Mouse (Mus musculus) cerebellum, adult 2 months (tissue): ENCODE results near the gene Pdcd2l. TPM values are rescaled to one million over a fixed set of nuclear protein-coding genes. Genes with fewer than 3 reads are reported as not detected.
"Not testable (repeated sequence)": the region's sequence is repeated elsewhere in the genome, so short reads cannot be mapped to it uniquely, and the experiment has no call there.

ENCODE experiments used
- DNase-seq, 2 experiments: peaks; one replicate each; pipeline ENCODE4 v3.0.0; 2021
- H3K27ac ChIP-seq: fragments of 200-500 bp; 2 replicates; pipeline ENCODE4 v1.5.1; 2012; ENCODE audit warnings: low read length, control low read depth, inconsistent platforms; ENCODE audit not compliant: insufficient read depth
- H3K27me3 ChIP-seq: fragments of 200-500 bp; 2 replicates; pipeline ENCODE4 v1.6.1; 2012; ENCODE audit warnings: inconsistent platforms, mild to moderate bottlenecking, low read length, moderate library complexity; ENCODE audit not compliant: control insufficient read depth, insufficient read depth
- H3K4me1 ChIP-seq: fragments of 200-500 bp; 2 replicates; pipeline ENCODE4 v1.6.1; 2011; ENCODE audit warnings: low read length; ENCODE audit not compliant: control insufficient read depth, insufficient read depth
- H3K4me3 ChIP-seq: fragments of 200-500 bp; replicated peaks from 2 replicates; pipeline ENCODE3; 2011; ENCODE audit warnings: mild to moderate bottlenecking, low read depth, low read length, control low read depth; ENCODE audit not compliant: insufficient read depth
- CTCF ChIP-seq: fragments of 200-500 bp; IDR thresholded peaks from 2 replicates; pipeline ENCODE4 v1.5.1; 2011; ENCODE audit warnings: low read depth, mild to moderate bottlenecking, control low read depth, low read length, moderate library complexity, borderline replicate concordance; ENCODE audit not compliant: insufficient read depth
- POLR2A ChIP-seq: fragments of 200-500 bp; IDR thresholded peaks from 2 replicates; pipeline ENCODE4 v1.6.1; 2011; ENCODE audit warnings: low read length, control low read depth, borderline replicate concordance; ENCODE audit not compliant: insufficient read depth
- WGBS: fragments of 180-500 bp; shearing (Covaris S2); methylation state at CpG from one replicate; pipeline ENCODE4 v1.1.7; 2018; 5-methylcytosine and 5-hydroxymethylcytosine counted together
- polyA plus RNA-seq: library from polyadenylated mRNA; depleted of rRNA; stranded (reverse); fragments of >200 nt; gene quantifications from 2 replicates; pipeline ENCODE4 v1.2.3, GENCODE M21; 2012

The Pdcd2l gene
- polyA plus RNA-seq, 1 experiment = 40.0 TPM

DNA sequence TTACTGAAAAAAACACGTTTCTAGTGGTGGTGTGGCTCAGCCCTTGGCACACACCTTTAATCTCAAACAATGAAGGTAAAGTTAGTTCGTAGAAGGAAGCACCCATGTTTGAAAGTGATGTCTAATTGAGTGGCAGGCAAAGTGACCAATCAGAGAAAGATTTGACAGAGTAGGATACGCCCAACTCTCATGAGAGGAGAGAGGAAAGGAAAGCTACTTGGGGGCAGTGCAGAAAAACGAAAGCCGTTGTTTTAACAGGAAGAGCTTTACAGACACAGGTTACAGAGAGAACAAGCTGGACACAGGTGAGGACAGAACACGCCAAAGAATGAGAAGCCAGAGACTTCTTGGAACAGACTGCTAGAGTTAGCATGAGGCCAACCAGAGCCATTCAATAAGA is 9.9 kb upstream of the Pdcd2l start:
- H3K4me3 ChIP-seq = no peak overlapping the region
- DNase-seq = no peak

DNA sequence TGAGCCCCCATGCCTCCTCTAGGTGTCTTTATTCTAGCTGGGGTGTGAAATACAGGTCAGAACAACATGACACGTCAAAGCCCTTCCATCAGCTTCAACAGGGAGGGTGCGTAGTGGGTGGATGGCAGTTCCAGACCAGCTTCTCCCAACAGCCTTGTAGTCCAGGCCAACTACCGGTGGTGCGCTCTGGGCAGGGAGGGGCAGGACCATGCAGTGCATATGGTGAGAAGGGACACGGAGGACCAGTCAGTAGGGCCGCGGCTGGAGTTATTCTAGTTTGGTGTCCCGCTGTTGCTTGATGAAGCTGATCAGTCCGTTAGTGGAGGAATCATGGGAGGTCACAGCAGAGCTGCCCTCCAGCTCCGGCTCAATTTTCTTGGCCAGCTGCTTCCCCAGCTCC is 5.7 kb upstream of the Pdcd2l start:
- WGBS = 81% methylated on average over 10 of the region's 10 CpGs

More for the DNA sequence above, 9.9 kb upstream of the Pdcd2l start:
- Histone ChIP-seq H3K4me1 (no peaks in the 10 kb centered on the region), H3K27ac (no peak overlapping the region), H3K27me3 (no peaks in the 10 kb centered on the region)
- 93% methylated on average over 6 of the region's 6 CpGs for WGBS
- no peak for TF ChIP-seq CTCF
- no peak for TF ChIP-seq POLR2A

DNA sequence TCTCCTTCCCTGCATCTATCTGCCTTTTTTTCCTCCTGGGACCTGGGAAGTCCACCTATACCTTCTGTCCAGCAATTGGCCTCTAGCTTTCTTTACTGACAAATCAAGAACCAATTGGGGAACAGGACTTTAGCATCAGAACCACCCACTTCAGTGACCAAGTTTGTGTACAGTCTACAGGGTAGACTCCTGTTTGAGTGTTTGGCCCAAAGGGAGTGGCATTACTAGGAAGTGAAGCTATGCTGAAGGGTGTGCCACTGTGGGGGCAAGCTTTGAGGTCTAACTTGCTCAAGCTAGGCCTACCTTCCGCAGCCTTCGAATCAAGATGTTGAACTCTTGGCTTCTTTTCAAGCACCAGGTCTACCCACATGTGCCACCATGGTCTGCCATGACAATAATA is 4.4 kb upstream of the Pdcd2l start:
- H3K27ac ChIP-seq = no peak overlapping the region
- H3K4me1 ChIP-seq = no peaks in the 10 kb centered on the region
- 97% methylated on average over 2 of the region's 2 CpGs for whole genome bisulfite sequencing
- no peaks in the 10 kb centered on the region for H3K27me3 ChIP-seq
- H3K4me3 ChIP-seq = no peak overlapping the region
- no peak for DNase-seq
- TF ChIP-seq POLR2A = no peak
- TF ChIP-seq CTCF = no peak

More for the DNA sequence above, 5.7 kb upstream of the Pdcd2l start:
- not testable (repeated sequence) for H3K4me3 ChIP-seq, H3K4me1 ChIP-seq, H3K27ac ChIP-seq, H3K27me3 ChIP-seq, DNase-seq

DNA sequence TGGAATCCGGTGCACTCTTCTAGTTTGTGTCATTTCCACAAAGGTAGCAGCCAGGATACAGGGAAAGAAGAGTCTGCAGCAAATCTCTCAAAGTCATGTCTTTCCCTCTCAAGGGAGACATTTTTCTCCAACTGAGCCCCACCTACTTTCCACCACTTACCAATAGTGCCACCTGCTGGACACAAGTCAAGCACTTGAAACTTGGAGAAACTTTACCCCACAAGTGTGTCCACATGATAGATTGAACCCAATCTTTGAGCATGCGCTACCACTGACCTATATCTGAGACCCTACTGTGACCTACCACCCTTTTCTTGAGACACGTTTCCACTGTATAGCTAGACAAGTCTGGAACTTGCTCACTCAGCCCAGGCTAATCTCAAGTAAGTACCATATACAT is 1.9 kb upstream of the Pdcd2l start:
- no peak overlapping the region for H3K4me3 ChIP-seq
- no peak overlapping the region for H3K27ac ChIP-seq
- 54% methylated on average over 3 of the region's 3 CpGs for WGBS
- DNase-seq = no peak
- H3K27me3 ChIP-seq = no peaks in the 10 kb centered on the region
- peaks cover 3% of the 10 kb centered on the region; the same call in 1 of the 2 replicates for H3K4me1 ChIP-seq
- TF ChIP-seq CTCF (peak; percentile 23; the same call in 1 of the 2 replicates), POLR2A (no peak)

DNA sequence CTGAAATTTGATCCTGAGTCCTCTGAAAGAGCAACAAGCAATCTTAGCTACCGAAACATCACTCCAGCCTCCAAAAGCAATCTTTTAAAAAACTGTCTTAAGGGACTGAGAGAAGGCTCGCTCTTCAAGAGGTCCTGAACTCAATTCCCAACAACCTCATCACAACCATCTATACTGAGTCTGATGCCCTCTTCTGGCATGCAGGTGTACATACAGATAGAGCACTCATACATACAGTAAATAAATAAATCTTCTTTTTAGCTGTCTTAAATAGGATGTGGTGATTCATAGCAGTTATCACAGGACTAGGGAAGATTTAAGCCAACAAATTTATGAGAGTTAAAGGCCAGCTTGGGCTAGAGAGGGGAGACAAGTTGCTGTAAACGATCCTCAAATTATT is 829 bp downstream of the Pdcd2l start:
- WGBS = 40% methylated on average over 3 of the region's 3 CpGs

DNA sequence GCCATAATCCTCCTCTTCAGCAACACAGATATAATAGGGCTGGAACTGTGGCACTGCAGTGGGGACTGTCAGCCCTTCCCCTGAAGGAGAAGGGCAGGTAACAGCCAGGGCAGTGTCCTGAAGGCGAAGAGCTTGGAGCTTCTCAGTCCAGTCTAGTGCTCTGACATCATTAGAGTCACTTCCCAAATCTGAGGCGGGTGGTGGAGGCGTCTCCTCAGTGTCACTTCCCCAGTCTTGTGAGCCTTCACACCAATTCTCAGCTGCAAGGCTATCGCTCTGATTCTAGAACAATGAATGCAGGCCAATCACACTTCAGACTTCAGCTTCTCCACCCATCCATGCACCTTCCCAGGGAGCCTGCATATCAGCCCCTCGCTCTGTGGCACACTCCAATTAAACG is 3.6 kb downstream of the Pdcd2l start:
- WGBS = 91% methylated on average over 6 of the region's 6 CpGs
- no peak overlapping the region for H3K27ac ChIP-seq
- H3K27me3 ChIP-seq = no peaks in the 10 kb centered on the region
- DNase-seq = no peak
- H3K4me3 ChIP-seq = no peak overlapping the region
- peaks cover 5% of the 10 kb centered on the region for H3K4me1 ChIP-seq
- TF ChIP-seq CTCF (no peak), POLR2A (no peak)

More for the DNA sequence above, 829 bp downstream of the Pdcd2l start:
- H3K27ac ChIP-seq = no peak overlapping the region
- TF ChIP-seq CTCF (no peak), POLR2A (no peak)
- no peak for DNase-seq
- H3K4me1 ChIP-seq = peaks cover 3% of the 10 kb centered on the region; the same call in 1 of the 2 replicates
- H3K4me3 ChIP-seq = peak overlapping the region; percentile 78
- no peaks in the 10 kb centered on the region for H3K27me3 ChIP-seq

DNA sequence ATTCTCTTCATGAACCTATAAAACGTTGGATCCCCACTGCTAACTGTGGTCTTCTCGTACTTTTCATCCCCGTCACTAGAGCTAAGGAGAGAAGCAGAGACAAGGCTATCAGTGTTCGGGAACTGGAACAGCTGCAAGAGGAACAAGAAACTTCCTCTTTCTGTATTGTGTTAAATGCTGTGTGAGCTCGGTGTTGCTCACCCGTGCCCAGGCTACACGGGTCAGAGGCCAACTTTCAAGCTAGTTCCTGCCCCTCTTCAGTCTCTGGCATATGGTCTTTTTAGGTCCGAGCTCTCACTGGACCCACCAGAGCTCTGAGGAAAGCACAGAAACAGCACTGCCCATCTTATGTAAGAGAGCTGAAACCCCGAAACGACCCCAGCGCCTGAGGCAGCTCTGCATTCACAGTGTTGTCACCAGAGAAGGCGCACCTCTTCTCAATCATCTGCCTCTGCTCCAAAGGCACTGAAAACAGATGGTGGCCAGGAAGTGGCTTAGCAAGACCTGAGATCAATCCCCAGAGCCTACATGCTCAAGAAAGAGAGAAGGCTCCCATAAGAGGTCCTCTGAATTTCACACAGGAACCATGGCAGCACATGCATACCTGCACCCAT is 7.0 kb downstream of the Pdcd2l start:
- no peak for DNase-seq
- Histone ChIP-seq H3K4me3 (no peak overlapping the region), H3K27ac (0 out of 2 replicates have a peak overlapping the region, but pooled peaks have one; percentile 21), H3K4me1 (peaks cover 15% of the 10 kb centered on the region), H3K27me3 (no peaks in the 10 kb centered on the region)
- 90% methylated on average over 12 of the region's 12 CpGs for WGBS
- TF ChIP-seq CTCF (no peak), POLR2A (no peak)

DNA sequence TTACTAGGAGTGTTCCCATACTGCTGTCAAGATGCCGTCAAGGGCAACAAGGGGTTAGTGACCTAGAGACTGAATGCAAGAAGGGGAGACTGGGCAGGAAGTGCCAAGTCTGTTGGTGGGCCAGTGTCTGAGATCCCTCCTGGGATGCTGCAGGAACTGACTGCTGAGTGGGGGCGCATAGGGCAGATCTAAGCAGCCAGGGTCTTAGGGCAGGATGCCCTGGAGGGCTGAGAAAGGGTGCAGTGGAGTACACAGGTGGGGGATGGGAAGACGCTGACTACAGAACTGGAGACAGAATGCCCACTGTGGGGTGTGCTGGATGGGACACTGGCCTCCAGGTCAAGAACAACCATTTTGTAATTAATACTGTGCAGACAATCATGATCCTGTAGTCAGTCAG is 12.7 kb downstream of the Pdcd2l start:
- TF ChIP-seq CTCF = no peak
- no peak for TF ChIP-seq POLR2A
- no peak for DNase-seq
- 87% methylated on average over 3 of the region's 3 CpGs for WGBS
- Histone ChIP-seq H3K4me3 (no peak overlapping the region), H3K27ac (no peak overlapping the region), H3K4me1 (peaks cover 15% of the 10 kb centered on the region), H3K27me3 (no peaks in the 10 kb centered on the region)
